Mouse (Mus musculus) T-cell, adult 2 months (primary cell): Measurements from ENCODE around the gene Art5.

Experiments
- DNase-seq: peaks from one replicate; pipeline ENCODE4 v3.0.0; 2022; ENCODE audit warnings: low spot score

Art5 gene

DNA sequence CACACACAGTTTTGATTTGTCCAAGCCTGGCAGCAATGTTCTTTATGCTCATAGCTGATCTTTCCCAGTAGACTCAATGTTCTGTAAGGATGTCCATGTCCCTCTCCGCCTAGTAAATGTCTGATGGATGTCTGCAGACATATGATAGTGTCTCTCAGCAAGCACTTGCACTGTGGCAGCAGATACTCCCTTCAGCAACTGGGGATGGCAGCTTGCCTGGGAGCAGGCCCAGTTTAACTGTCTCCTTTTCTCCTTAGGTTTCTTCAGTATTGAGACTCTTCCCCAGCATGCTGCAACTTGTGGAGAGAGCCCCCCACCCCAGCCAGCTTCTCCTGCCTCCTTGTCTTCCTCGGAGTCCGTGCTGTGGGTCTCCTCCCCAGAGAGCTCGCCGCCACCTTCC, 27.5 kb downstream of the Art5 start:
- DNase-seq, result no peak

DNA sequence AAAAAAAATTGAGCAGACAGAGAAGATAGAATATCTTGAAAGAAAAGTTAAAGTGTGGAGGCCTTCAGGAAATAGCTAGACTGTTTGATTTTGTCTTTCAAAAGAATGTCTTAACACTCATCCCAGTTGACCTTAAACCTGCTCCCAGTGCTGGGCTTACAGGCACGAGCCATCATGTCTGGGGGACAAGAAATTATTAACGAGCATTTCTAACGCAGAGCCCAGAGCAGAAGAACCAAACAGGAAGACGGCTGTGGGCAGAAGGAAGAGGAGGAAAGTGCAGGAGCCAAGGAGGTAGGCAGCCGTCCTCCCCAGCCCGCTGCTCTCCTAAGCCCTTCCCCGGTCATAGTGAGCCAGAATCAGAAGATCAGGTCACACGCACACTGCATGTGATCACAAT, 29.0 kb downstream of the Art5 start:
- no peak for DNase-seq

DNA sequence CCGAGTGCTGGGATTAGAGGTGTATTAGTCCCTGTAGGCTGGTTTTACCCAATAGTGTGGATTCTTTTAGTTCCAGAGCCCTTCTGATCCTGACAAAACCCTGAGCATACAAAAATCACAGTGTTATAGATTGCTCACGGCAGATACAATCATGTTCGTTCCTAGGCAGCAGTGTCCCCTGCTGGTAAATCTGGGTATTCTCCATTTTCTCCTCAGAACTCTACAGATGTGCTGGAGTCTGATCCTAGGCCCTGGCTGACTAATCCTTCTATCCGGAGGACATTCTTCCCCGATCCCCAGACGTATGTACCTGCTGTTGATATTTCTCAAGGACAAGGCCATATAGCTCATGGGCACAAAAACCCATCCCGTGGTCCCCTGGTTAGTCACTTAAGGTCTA, 30.8 kb downstream of the Art5 start:
- no peak for DNase-seq

DNA sequence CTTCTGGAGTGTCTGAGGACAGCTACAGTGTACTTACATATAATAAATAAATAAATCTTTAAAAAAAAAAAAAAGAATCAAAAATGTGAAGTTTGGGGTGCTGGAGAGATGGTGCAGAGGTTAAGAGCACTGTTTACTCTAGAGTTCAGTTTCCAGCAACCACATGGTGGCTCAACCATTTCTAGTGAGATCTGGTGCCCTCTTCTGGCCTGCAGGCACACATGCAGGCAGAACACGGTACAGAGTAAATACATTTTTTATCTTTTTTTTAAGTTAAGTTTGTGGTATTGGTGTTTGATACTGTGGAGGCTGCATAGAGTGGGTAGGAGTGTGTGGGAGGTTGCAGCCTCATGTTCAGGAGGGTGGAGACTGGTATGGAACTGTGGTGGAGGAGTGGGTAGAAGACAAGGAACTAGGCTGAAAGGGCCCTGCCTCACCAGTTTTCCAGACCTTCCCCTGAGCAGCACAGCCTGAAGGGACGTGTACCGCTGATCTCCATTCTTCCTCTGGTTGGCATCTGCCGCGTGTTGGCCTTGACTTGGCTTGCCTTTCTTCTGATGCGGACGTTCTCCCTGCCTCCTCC, 32.5 kb downstream of the Art5 start:
- DNase-seq, result peak; percentile 49

DNA sequence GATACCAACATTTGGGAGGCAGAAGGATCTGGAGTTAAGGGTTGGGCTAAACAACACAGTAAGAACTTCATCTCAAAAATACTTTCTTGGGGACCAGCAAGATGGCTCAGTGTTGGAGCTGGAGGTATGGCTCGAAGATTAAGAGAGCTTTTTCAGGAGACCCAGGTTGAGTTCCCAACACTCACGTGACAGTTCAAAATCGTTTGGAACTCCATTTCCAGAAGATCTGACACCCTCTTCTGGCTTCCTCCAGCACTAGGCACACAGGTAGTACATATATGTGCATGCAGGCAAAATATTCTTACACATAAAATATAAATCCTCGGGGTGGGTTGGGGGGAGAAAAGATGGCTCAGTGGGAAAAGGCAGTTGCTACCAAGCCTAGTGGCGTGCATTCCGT, 42.9 kb downstream of the Art5 start:
- DNase-seq, result no peak

DNA sequence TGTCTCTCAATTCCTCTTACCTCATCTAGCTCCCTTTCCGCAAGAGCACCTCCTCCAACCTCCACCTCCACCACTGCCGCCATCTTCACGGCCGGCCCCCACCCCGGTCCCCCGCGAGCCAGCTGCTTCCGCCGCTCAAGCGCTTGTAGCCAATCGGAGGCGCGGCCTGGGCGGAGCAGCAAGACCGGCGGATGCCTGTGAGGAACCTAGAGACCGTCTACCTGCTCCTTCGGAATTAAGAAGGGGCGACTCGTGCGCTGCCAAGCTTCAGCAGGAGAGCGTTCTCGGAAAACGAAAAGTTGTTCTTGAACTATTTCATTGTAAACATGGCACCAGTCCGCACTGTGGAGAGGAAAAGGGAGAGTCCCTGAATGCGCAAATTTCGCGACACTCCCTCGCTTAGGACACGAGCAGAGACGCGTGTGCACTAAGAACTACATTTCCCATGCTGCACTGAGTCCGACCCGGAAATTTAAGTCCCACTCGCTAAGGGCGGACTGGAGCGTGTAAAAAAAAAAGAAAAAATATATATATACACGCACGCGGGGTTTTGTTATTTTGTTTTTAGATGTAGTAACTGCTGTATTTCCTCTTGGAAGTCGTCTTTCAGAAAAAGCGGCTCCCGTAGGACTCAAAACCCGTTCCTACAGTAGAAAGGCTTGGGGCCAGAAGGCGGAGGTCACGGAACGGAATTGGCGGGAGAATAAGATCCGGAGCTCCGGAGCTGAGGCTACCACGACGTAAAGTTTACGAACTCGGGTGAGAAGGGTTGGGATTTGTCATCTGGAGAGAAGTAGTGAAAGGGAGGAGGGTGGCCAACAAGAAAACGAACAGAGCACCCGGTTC, 44.0 kb downstream of the Art5 start, which contains the start of the genes Rnf121, Xndc1 and Xntrpc:
Rnf121 (minus strand) TSS at position 424 of the 846 bp plus-strand sequence.
Xndc1 (plus strand) TSS at position 466 of the 846 bp plus-strand sequence.
Xntrpc (plus strand) TSS at position 668 of the 846 bp plus-strand sequence.
- peak; percentile 94 for DNase-seq

DNA sequence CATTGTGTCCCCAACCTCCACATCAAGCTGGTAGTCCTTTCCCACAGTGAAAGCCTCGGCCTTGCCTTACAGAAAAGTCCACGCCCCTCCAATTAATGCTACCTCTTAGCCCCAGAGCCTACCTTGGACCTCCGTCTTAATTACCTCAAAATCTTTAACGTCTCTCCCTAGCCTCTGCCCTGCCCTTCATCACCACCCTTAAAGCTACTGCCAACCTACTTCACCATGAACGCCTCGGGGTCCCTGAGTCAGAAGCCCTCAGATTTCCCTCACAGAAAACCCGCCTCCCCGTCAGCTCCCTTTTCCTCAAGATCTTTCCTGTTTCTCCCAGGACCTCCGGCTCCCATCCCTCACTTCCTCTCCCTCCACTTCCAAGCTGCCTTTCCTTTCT, 44.6 kb downstream of the Art5 start:
- no peak for DNase-seq

DNA sequence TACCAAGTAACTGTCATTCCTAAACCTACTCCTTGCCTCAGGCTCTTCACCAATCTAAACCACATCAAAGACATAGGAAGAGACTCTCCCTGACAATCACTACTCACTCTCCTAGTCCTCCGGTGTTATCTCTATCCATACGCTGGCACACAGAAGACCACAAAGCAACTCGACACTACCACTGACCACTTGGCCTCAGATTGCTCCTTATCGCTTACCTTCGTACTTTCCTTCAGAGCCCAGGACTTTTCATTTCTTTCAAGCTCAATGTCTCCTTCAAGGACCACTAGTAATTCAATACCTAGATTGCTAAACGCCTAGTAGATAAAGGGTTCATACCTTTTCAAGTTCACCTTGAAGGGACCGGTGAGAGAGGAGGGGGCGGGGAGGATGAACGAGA, 45.4 kb downstream of the Art5 start:
- no peak for DNase-seq

DNA sequence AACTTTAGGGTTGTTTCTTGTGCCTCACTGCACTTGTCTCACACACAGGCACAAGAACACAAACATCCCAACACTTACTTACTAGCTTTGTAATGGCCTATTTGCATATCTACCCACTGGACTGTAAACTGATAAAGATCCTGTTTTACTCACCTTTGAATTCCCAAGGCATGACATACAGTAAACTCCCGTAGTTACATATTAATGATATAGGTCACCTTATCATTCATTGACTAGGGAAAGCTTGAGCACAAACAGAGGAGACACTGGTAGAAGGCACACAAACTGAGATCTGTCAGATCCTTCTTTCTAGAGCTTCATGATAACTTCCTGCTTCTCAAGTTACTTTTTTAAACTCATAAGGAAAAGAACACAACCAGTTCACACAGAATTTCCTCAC, 47.1 kb downstream of the Art5 start:
- DNase-seq, result no peak

DNA sequence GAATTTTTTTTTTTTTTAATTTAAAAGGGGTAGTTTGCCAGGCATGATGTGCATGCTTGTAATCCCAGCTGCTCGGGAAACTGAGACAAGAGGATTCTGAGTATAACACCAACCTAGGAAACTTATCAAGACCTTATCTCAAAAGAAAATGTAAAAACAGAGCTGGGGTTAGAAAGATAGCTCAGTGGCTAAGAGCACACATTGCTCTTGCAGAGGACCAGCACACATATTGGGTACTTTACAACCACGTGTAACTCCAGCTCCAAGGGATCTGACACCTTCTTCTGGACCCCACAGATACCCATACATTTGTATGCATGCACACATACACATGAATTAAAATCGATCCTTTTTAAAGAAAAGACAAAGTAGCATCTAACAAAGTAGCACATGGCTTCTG, 47.9 kb downstream of the Art5 start:
- no peak for DNase-seq

DNA sequence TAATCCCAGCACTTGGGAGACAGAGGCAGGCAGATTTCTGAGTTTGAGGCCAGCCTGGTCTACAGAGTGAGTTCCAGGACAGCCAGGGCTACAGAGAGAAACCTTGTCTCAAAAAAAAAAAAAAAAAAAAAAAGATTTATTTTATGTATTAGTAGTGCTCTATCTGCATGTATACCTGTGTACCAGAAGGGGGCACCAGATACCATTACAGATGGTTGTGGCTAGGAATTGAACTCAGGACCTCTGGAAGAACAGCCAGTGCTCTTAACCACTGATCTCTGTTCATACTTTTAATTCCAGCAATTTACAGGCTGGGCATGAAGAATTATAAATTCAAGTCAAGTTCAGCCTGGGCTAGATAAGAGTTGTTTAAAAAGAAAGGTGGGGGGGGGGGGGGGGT, 60.8 kb downstream of the Art5 start:
- peak; percentile 11 for DNase-seq
